Mouse (Mus musculus) MEL (cell line): ENCODE results near the gene Gm45234. TPM values are rescaled to one million over a fixed set of nuclear protein-coding genes. Genes with fewer than 3 reads are reported as not detected.

Experiments used
- DNase-seq: peaks from one replicate; pipeline ENCODE4 v3.0.0; 2011; ENCODE audit warnings: low read depth, low spot score
- H3K27ac ChIP-seq: 2 replicates; pipeline ENCODE4 v1.5.1; 2012; ENCODE audit warnings: low read depth, mild to moderate bottlenecking, control low read depth, low read length, moderate library complexity; ENCODE audit not compliant: control insufficient read depth
- H3K27me3 ChIP-seq, 2 experiments: fragments of 150-350 bp in 1 of 2; sonication (generic) in 1 of 2; 2 replicates each; pipeline ENCODE4 v1.6.1; 2012; ENCODE audit warnings: low read length in 2 of 2, mild to moderate bottlenecking in 2 of 2, improper control_type of control experiment in 1 of 2, moderate library complexity in 1 of 2; ENCODE audit not compliant: insufficient read depth in 2 of 2, control insufficient read depth in 1 of 2
- H3K36me3 ChIP-seq, 2 experiments: 2 replicates each; pipeline ENCODE4 v1.6.1; 2012 to 2014; ENCODE audit warnings: low read length in 2 of 2, improper control_type of control experiment in 1 of 2, inconsistent platforms in 1 of 2, mild to moderate bottlenecking in 1 of 2; ENCODE audit not compliant: insufficient read depth in 2 of 2, control insufficient read depth in 1 of 2
- H3K4me1 ChIP-seq, 2 experiments: fragments of 150-350 bp in 1 of 2; sonication (generic) in 1 of 2; 2 replicates each; pipeline ENCODE4 v1.6.1; 2012; ENCODE audit warnings: low read length in 2 of 2, improper control_type of control experiment in 1 of 2, mild to moderate bottlenecking in 1 of 2; ENCODE audit not compliant: insufficient read depth in 2 of 2, control insufficient read depth in 1 of 2
- H3K4me3 ChIP-seq, 2 experiments: fragments of 150-350 bp in 1 of 2; sonication (generic) in 1 of 2; 2 replicates each; pipeline ENCODE4 v1.5.1; 2012; ENCODE audit warnings: low read depth in 2 of 2, low read length in 2 of 2, mild to moderate bottlenecking in 2 of 2, moderate library complexity in 2 of 2, control low read depth in 1 of 2, improper control_type of control experiment in 1 of 2; ENCODE audit not compliant: control insufficient read depth in 1 of 2, insufficient read depth in 1 of 2
- H3K79me2 ChIP-seq: 2 replicates; pipeline ENCODE4 v1.6.1; 2012; ENCODE audit warnings: mild to moderate bottlenecking, low read length, moderate library complexity; ENCODE audit not compliant: control insufficient read depth, poor library complexity, insufficient read depth
- H3K9ac ChIP-seq: 2 replicates; pipeline ENCODE4 v1.6.1; 2012; ENCODE audit warnings: low read depth, mild to moderate bottlenecking, control low read depth, low read length, moderate library complexity; ENCODE audit not compliant: control insufficient read depth, poor library complexity, severe bottlenecking
- H3K9me3 ChIP-seq: fragments of 150-350 bp; sonication (generic); replicated peaks from 2 replicates; pipeline ENCODE4 v1.6.1; 2012; ENCODE audit warnings: mild to moderate bottlenecking, low read length, improper control_type of control experiment, moderate library complexity; ENCODE audit not compliant: insufficient read depth
- CHD1 ChIP-seq: IDR thresholded peaks from 2 replicates; pipeline ENCODE4 v1.6.1; 2012; ENCODE audit warnings: low read depth, mild to moderate bottlenecking, inconsistent platforms, low read length, improper control_type of control experiment
- CTCF ChIP-seq, 3 experiments: IDR thresholded peaks in 2 of 3; conservative IDR thresholded peaks in 1 of 3; 2 replicates each; pipeline ENCODE4 v1.5.1; 2011 to 2012; ENCODE audit warnings: low read length in 3 of 3, low read depth in 2 of 3, mild to moderate bottlenecking in 2 of 3, improper control_type of control experiment in 1 of 3, inconsistent platforms in 1 of 3, mixed read lengths in 1 of 3, moderate library complexity in 1 of 3; ENCODE audit not compliant: control insufficient read depth in 1 of 3, insufficient read depth in 1 of 3, poor library complexity in 1 of 3, severe bottlenecking in 1 of 3
- ELF1 ChIP-seq: IDR thresholded peaks from 2 replicates; pipeline ENCODE4 v1.6.1; 2014; ENCODE audit warnings: low read depth, mild to moderate bottlenecking, inconsistent platforms, low read length, improper control_type of control experiment, moderate library complexity
- EP300 ChIP-seq, 2 experiments: IDR thresholded peaks; 2 replicates each; pipeline ENCODE4 v1.6.1; 2011; ENCODE audit warnings: improper control_type of control experiment in 2 of 2, low read length in 2 of 2, low read depth in 1 of 2, mild to moderate bottlenecking in 1 of 2
- GATA1 ChIP-seq: IDR thresholded peaks from 2 replicates; pipeline ENCODE4 v1.6.1; 2011; ENCODE audit warnings: low read depth, low read length, improper control_type of control experiment
- KAT2A ChIP-seq: conservative IDR thresholded peaks from 2 replicates; pipeline ENCODE4 v1.6.1; 2012; ENCODE audit warnings: low read depth, low read length, improper control_type of control experiment, inconsistent platforms
- MAFK ChIP-seq: IDR thresholded peaks from 2 replicates; pipeline ENCODE4 v1.6.1; 2011; ENCODE audit warnings: low read depth, mild to moderate bottlenecking, low read length, improper control_type of control experiment, borderline replicate concordance
- MAZ ChIP-seq: IDR thresholded peaks from 2 replicates; pipeline ENCODE4 v1.6.1; 2012; ENCODE audit warnings: low read depth, mild to moderate bottlenecking, inconsistent platforms, low read length, improper control_type of control experiment
- MEF2A ChIP-seq: IDR thresholded peaks from 2 replicates; pipeline ENCODE4 v1.6.1; 2014; ENCODE audit warnings: low read depth, mild to moderate bottlenecking, inconsistent platforms, low read length, improper control_type of control experiment; ENCODE audit not compliant: poor library complexity, insufficient replicate concordance, severe bottlenecking; ENCODE audit errors: extremely low read depth
- MXI1 ChIP-seq: IDR thresholded peaks from 2 replicates; pipeline ENCODE4 v1.6.1; 2011; ENCODE audit warnings: mild to moderate bottlenecking, low read depth, low read length, improper control_type of control experiment
- NELFE ChIP-seq: IDR thresholded peaks from 2 replicates; pipeline ENCODE4 v1.6.1; 2011; ENCODE audit warnings: low read depth, low read length, improper control_type of control experiment
- RAD21 ChIP-seq: IDR thresholded peaks from 2 replicates; pipeline ENCODE4 v1.6.1; 2011; ENCODE audit warnings: mild to moderate bottlenecking, low read depth, low read length, improper control_type of control experiment
- SIN3A ChIP-seq: IDR thresholded peaks from 2 replicates; pipeline ENCODE4 v1.6.1; 2012; ENCODE audit warnings: low read length, improper control_type of control experiment, inconsistent platforms
- TBP ChIP-seq: IDR thresholded peaks from 2 replicates; pipeline ENCODE4 v1.8.0; 2011; ENCODE audit warnings: low read depth, low read length, improper control_type of control experiment
- UBTF ChIP-seq: IDR thresholded peaks from 2 replicates; pipeline ENCODE4 v1.6.1; 2012; ENCODE audit warnings: low read depth, mild to moderate bottlenecking, inconsistent platforms, low read length, improper control_type of control experiment, moderate library complexity, borderline replicate concordance; ENCODE audit not compliant: insufficient read depth
- polyA plus RNA-seq, 2 experiments: library from polyadenylated mRNA; stranded (reverse) in 1 of 2; unstranded in 1 of 2; fragments of >175 nt in 1 of 2; fragments of >200 nt in 1 of 2; gene quantifications; 2 replicates each; pipeline versions ENCODE4 v1.2.1 to v1.2.4; 2012; ENCODE audit warnings: low replicate concordance in 2 of 2, low read depth in 1 of 2; ENCODE audit not compliant: insufficient read length in 2 of 2, insufficient read depth in 1 of 2, missing spikeins in 1 of 2
- total RNA-seq: library from RNA; depleted of rRNA; stranded (reverse); fragments of 300-350 nt; gene quantifications from 2 replicates; pipeline ENCODE4 v1.2.3, GENCODE M21; 2012

The Gm45234 gene
- total and polyA plus RNA-seq, 3 experiments: 0.15 TPM; not detected in 2

- TF ChIP-seq EP300 (IDR thresholded peaks at IDR 0.05; ENCODE audit: low read depth in 1 of 2, low read length in 2 of 2): 0 out of 4 replicates have a peak, but pooled peaks of 1 of the 2 experiments have one; percentile 5
These were observed 13.4 kb upstream of the Gm45234 start, which contains the start of gene Eno2 (continued) for GRCm38 (mm10) chr6:124769101-124769765.

GRCm38 (mm10) chr6:124768704-124769044 lies 12.9 kb upstream of the Gm45234 start:
- Histone ChIP-seq H3K27me3 (peaks cover 0 to 2% of the 10 kb centered on the region in 2 experiments; a peak in 1 of 4 replicates), H3K9me3 (no peaks in the 10 kb centered on the region)
- TF ChIP-seq CTCF (IDR thresholded peaks at IDR 0.05 in 2 of 3, conservative IDR thresholded peaks at IDR 0.05 in 1 of 3; ENCODE audit: control insufficient read depth in 1 of 3, insufficient read depth in 1 of 3, low read depth in 2 of 3, low read length in 3 of 3, poor library complexity in 1 of 3, severe bottlenecking in 1 of 3): no peak
- TF ChIP-seq ELF1: no peak
- TF ChIP-seq TBP: no peak
- no peak for TF ChIP-seq KAT2A
- TF ChIP-seq UBTF: peak; percentile 4; the same call in 1 of the 2 replicates
- no peak for TF ChIP-seq RAD21
- TF ChIP-seq CHD1: no peak

GRCm38 (mm10) chr6:124767920-124768703 lies 12.3 kb upstream of the Gm45234 start:
- DNase-seq: peak; percentile 78
- Histone ChIP-seq H3K9me3 (no peaks in the 10 kb centered on the region), H3K79me2 (no peaks in the 10 kb centered on the region; the same call in 1 of the 2 replicates), H3K4me1 (peaks cover 0 to 15% of the 10 kb centered on the region in 2 experiments; a peak in 2 of 4 replicates), H3K27ac (no peak overlapping the region), H3K9ac (peak overlapping the region; percentile 71), H3K36me3 (peaks cover 0 to 6% of the 10 kb centered on the region in 2 experiments; a peak in 1 of 4 replicates), H3K4me3 (peak overlapping the region; percentile 75 to 80), H3K27me3 (peaks cover 0 to 1% of the 10 kb centered on the region in 2 experiments; a peak in 1 of 4 replicates)
- TF ChIP-seq MAZ (peak; percentile 39; the same call in 1 of the 2 replicates), GATA1 (peak; percentile 11; the same call in 1 of the 2 replicates), NELFE (0 out of 2 replicates have a peak, but pooled peaks have one; percentile 9), SIN3A (0 out of 2 replicates have a peak, but pooled peaks have one; percentile 5), MXI1 (0 out of 2 replicates have a peak, but pooled peaks have one; percentile 31), MAFK (no peak), MEF2A (no peak)

More at GRCm38 (mm10) chr6:124768704-124769044, 12.9 kb upstream of the Gm45234 start:
- peak overlapping the region; percentile 75 to 80 for H3K4me3 ChIP-seq
- H3K4me1 ChIP-seq: peaks cover 0 to 15% of the 10 kb centered on the region in 2 experiments; a peak in 2 of 4 replicates
- H3K9ac ChIP-seq: peak overlapping the region; percentile 71
- H3K27ac ChIP-seq: no peak overlapping the region
- no peaks in the 10 kb centered on the region; the same call in 1 of the 2 replicates for H3K79me2 ChIP-seq
- peak; percentile 61 for DNase-seq
- H3K36me3 ChIP-seq: peaks cover 0 to 6% of the 10 kb centered on the region in 2 experiments; a peak in 1 of 4 replicates
